Mouse (Mus musculus): ENCODE measurements at regions not wholly inside any gene's neighbourhood (a gene's known extent, or its start where the extent isn't known, plus 50 kb on each side); places are given as distances from the start of the nearest gene placed in this dataset.

- no peak for DNase-seq (ENCODE audit: low read depth, low spot score)
These were observed 67.7 kb upstream of the Zdhhc17 start for GRCm38 (mm10) chr10:111077632-111078031.

- no peak for DNase-seq (ENCODE audit: low read depth, low spot score)
These were observed 64.0 kb upstream of the Zdhhc17 start for GRCm38 (mm10) chr10:111073851-111074430.

GRCm38 (mm10) chr10:111073262-111073661 lies 63.3 kb upstream of the Zdhhc17 start:
- no peak for DNase-seq (ENCODE audit: low read depth, low spot score)

GRCm38 (mm10) chr10:111072554-111072909 lies 62.6 kb upstream of the Zdhhc17 start:
- no peak for DNase-seq (ENCODE audit: low read depth, low spot score)

GRCm38 (mm10) chr10:111071805-111072553 lies 62.0 kb upstream of the Zdhhc17 start:
- no peak for DNase-seq (ENCODE audit: low read depth, low spot score)

- no peak for DNase-seq (ENCODE audit: low read depth, low spot score)
These were observed 56.2 kb upstream of the Zdhhc17 start for GRCm38 (mm10) chr10:111066146-111066545.

GRCm38 (mm10) chr10:111060626-111061025 lies 50.7 kb upstream of the Zdhhc17 start:
- DNase-seq (ENCODE audit: low read depth, low spot score) = no peak

Measured in forelimb bud, embryonic 11.5 days (tissue).